Mouse (Mus musculus): ENCODE data around the gene Plxna4. TPM values are rescaled to one million over a fixed set of nuclear protein-coding genes. Genes with fewer than 3 reads are reported as not detected.
A peak's percentile ranks its signal among the peaks of the same experiment; 100 is the strongest.

Gene Plxna4
- polyA plus RNA-seq, 1 experiment from 2014 or later = 3.6 TPM

DNA sequence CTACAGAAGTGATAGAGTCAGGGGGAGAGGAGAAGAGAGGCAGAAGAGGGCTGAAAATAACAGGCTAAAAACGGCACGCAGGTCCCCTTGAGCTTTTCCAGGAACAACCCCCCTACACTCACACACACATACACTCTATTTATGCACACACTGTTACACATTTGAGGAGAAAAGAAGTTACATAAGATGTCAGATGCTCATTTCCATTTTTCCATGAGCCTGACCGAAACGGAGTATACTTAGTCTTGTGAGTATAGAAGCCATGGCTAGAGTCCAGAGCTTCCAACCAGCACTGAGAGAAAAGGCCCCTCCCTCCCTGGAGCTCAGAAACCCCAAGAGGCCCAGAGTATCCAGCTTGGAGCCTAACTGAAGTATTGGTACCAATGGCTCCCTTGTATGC is 112.0 kb downstream of the Plxna4 start:
- WGBS = 96% methylated on average over 4 of the region's 4 CpGs
- no peak for DNase-seq (ENCODE audit: low spot score, missing footprints)
- Histone ChIP-seq H3K9me3 (ENCODE audit: control insufficient read depth, low read length) (no peaks in the 10 kb centered on the region), H3K27me3 (ENCODE audit: control insufficient read depth, insufficient read depth, low read length) (no peaks in the 10 kb centered on the region), H3K4me3 (ENCODE audit: low read depth, low read length) (no peak overlapping the region), H3K4me2 (no peak overlapping the region), H3K9ac (ENCODE audit: low read length) (no peak overlapping the region), H3K36me3 (ENCODE audit: control insufficient read depth, insufficient read depth, low read length) (no peaks in the 10 kb centered on the region), H3K27ac (ENCODE audit: low read depth, low read length) (no peak overlapping the region), H3K4me1 (ENCODE audit: control insufficient read depth, insufficient read depth, low read length) (no peaks in the 10 kb centered on the region)
- no peak for ATAC-seq (ENCODE audit: low FRiP score)

DNA sequence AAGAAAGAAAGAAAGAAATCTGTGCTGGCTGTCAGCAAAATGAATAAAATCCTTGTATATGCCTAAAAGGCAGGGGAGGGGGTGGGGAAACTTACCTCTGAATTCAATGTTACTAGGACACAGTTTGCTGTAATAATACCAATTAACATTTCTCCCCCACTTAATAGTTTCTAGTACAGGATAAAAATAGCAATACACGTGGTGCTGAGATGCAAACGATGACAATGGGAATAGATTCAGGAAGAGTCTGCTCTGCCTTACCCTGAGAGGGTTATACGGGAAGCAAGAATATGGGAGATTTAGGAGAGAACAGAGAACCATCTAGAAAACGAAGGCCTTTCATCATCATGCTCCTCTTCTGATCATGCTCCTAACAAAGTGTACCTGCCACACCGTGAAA is 115.9 kb downstream of the Plxna4 start:
- H3K4me1 ChIP-seq (ENCODE audit: control insufficient read depth, insufficient read depth, low read length) = no peaks in the 10 kb centered on the region
- no peak overlapping the region for H3K4me2 ChIP-seq
- no peak overlapping the region for H3K4me3 ChIP-seq (ENCODE audit: low read depth, low read length)
- H3K9ac ChIP-seq (ENCODE audit: low read length) = no peak overlapping the region
- H3K36me3 ChIP-seq (ENCODE audit: control insufficient read depth, insufficient read depth, low read length) = no peaks in the 10 kb centered on the region
- no peaks in the 10 kb centered on the region for H3K27me3 ChIP-seq (ENCODE audit: control insufficient read depth, insufficient read depth, low read length)
- DNase-seq (ENCODE audit: low spot score, missing footprints) = no peak
- H3K27ac ChIP-seq (ENCODE audit: low read depth, low read length) = no peak overlapping the region
- WGBS = 86% methylated on average over 5 of the region's 5 CpGs
- no peaks in the 10 kb centered on the region for H3K9me3 ChIP-seq (ENCODE audit: control insufficient read depth, low read length)
- ATAC-seq (ENCODE audit: low FRiP score) = no peak

DNA sequence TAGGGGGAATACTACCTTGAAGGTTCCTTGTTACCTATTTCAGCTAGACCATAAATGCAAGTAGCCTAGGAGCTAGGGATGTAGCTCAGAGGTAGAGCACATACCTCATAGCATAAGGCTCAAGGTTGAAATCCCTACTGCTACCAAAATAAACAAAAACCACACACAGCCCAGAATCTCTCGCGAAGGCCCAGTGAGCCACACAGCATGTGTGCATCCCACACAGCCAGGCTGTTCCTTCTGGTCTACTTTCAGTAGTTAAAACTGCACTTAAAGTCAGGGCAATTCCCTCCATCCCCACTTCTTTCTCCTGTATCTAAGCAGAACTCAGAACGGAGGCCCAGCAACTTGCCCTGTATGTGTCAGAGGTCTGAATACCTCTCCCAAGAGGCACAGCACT is 116.4 kb downstream of the Plxna4 start:
- no peak overlapping the region for H3K9ac ChIP-seq (ENCODE audit: low read length)
- H3K4me3 ChIP-seq (ENCODE audit: low read depth, low read length) = no peak overlapping the region
- no peaks in the 10 kb centered on the region for H3K4me1 ChIP-seq (ENCODE audit: control insufficient read depth, insufficient read depth, low read length)
- H3K9me3 ChIP-seq (ENCODE audit: control insufficient read depth, low read length) = no peaks in the 10 kb centered on the region
- no peaks in the 10 kb centered on the region for H3K36me3 ChIP-seq (ENCODE audit: control insufficient read depth, insufficient read depth, low read length)
- H3K27me3 ChIP-seq (ENCODE audit: control insufficient read depth, insufficient read depth, low read length) = no peaks in the 10 kb centered on the region
- H3K4me2 ChIP-seq = no peak overlapping the region
- DNase-seq (ENCODE audit: low spot score, missing footprints) (no peak), ATAC-seq (ENCODE audit: low FRiP score) (no peak)
- 68% methylated on average over 3 of the region's 3 CpGs for WGBS
- H3K27ac ChIP-seq (ENCODE audit: low read depth, low read length) = no peak overlapping the region

DNA sequence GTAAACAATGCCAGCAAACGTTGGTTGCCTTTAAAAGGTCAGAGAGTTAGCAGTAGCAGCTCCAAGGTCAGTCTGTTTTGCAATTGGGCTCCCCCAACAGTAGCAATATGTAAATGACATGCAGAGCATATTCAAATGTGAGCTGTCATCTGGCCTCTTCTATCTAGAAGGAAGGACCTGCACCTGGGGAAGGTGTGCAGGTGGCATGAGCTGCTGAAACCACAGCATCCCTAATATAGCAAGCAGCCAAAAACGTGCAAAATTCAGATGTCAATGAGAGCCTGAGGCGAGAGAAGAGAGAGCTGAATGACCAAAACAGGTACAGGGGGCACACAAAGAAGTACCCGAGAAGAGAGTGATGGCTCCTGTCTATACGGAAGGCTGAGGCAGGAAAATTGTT is 118.8 kb downstream of the Plxna4 start:
- Histone ChIP-seq H3K9me3 (ENCODE audit: control insufficient read depth, low read length) (no peaks in the 10 kb centered on the region), H3K27ac (ENCODE audit: low read depth, low read length) (no peak overlapping the region), H3K4me3 (ENCODE audit: low read depth, low read length) (no peak overlapping the region), H3K4me1 (ENCODE audit: control insufficient read depth, insufficient read depth, low read length) (peaks cover under 1% of the 10 kb centered on the region), H3K9ac (ENCODE audit: low read length) (no peak overlapping the region), H3K27me3 (ENCODE audit: control insufficient read depth, insufficient read depth, low read length) (no peaks in the 10 kb centered on the region), H3K36me3 (ENCODE audit: control insufficient read depth, insufficient read depth, low read length) (no peaks in the 10 kb centered on the region), H3K4me2 (no peak overlapping the region)
- 69% methylated on average over 5 of the region's 5 CpGs for WGBS
- ATAC-seq (ENCODE audit: low FRiP score) (no peak), DNase-seq (ENCODE audit: low spot score, missing footprints) (no peak)

DNA sequence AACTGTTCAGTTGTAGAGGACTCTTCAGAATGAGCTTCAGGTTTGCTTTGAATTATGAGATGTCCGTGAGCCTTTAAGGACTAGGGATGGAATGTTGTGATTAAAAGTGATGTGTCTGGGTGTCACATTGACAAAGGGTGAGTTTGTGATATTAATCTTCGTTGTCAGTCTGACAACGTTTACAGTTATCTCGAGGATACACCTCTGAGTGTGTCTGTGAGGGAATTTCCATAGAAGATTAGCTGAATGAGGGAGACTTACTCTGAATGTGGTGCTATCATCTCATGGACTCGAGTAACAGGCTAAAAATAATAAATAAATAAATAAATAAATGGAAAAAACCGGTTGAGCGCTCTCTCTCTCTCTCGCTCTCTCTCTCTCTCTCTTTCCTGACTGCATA is 122.9 kb downstream of the Plxna4 start:
- no peak for ATAC-seq (ENCODE audit: low FRiP score)

DNA sequence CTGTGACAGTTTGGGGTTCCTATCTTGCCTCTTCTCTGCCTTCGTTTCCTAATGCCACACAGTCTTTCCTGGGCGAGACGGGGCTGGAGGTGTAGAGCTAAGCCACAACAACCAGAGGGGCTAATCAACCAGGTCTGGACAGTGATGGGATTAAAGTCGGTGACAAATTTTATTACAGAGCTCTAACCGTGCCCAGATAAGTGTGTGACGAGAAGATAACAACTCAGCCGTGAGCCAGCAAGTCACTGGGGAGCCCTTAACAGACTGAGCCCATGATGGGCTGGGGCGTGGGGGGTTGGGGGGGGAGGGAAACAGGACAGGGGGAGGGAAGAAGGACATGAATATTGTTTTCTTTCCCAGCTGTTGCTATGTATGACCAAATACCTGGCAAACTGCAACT is 123.4 kb downstream of the Plxna4 start:
- ATAC-seq (ENCODE audit: low FRiP score) (no peak), DNase-seq (ENCODE audit: low spot score, missing footprints) (no peak)
- Histone ChIP-seq H3K27ac (ENCODE audit: low read depth, low read length) (no peak overlapping the region), H3K4me2 (no peak overlapping the region), H3K9ac (ENCODE audit: low read length) (no peak overlapping the region), H3K4me1 (ENCODE audit: control insufficient read depth, insufficient read depth, low read length) (peaks cover 3% of the 10 kb centered on the region), H3K9me3 (ENCODE audit: control insufficient read depth, low read length) (no peaks in the 10 kb centered on the region), H3K36me3 (ENCODE audit: control insufficient read depth, insufficient read depth, low read length) (no peaks in the 10 kb centered on the region), H3K27me3 (ENCODE audit: control insufficient read depth, insufficient read depth, low read length) (no peaks in the 10 kb centered on the region), H3K4me3 (ENCODE audit: low read depth, low read length) (no peak overlapping the region)
- 56% methylated on average over 8 of the region's 8 CpGs for WGBS

More for the DNA sequence above, 122.9 kb downstream of the Plxna4 start:
- Histone ChIP-seq H3K27ac (ENCODE audit: low read depth, low read length) (no peak overlapping the region), H3K4me1 (ENCODE audit: control insufficient read depth, insufficient read depth, low read length) (peaks cover 3% of the 10 kb centered on the region), H3K27me3 (ENCODE audit: control insufficient read depth, insufficient read depth, low read length) (no peaks in the 10 kb centered on the region), H3K9me3 (ENCODE audit: control insufficient read depth, low read length) (no peaks in the 10 kb centered on the region), H3K36me3 (ENCODE audit: control insufficient read depth, insufficient read depth, low read length) (no peaks in the 10 kb centered on the region), H3K4me3 (ENCODE audit: low read depth, low read length) (no peak overlapping the region), H3K9ac (ENCODE audit: low read length) (no peak overlapping the region), H3K4me2 (no peak overlapping the region)
- WGBS = 85% methylated on average over 8 of the region's 8 CpGs
- no peak for DNase-seq (ENCODE audit: low spot score, missing footprints)

DNA sequence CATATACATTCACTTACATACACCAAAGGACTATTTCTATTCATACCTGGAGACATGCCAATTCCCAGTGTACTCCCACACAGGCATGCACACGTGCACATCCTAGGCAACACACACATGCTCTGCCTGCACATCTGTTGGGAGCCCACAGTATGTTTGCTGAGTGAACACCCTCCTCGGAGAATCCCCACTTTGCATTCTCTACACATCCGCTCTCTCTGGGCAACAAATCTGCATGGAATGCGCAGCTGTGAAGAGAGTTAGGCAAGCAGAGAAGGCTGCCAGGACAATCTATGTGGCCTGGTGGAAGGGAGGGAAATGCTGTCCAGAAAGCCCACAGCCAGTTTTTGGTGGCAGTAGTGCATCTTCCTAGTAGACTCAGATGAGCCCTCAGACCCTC is 123.9 kb downstream of the Plxna4 start:
- Histone ChIP-seq H3K9ac (ENCODE audit: low read length) (no peak overlapping the region), H3K4me3 (ENCODE audit: low read depth, low read length) (no peak overlapping the region), H3K27ac (ENCODE audit: low read depth, low read length) (no peak overlapping the region), H3K4me1 (ENCODE audit: control insufficient read depth, insufficient read depth, low read length) (peaks cover 3% of the 10 kb centered on the region), H3K27me3 (ENCODE audit: control insufficient read depth, insufficient read depth, low read length) (no peaks in the 10 kb centered on the region), H3K9me3 (ENCODE audit: control insufficient read depth, low read length) (no peaks in the 10 kb centered on the region), H3K4me2 (no peak overlapping the region), H3K36me3 (ENCODE audit: control insufficient read depth, insufficient read depth, low read length) (no peaks in the 10 kb centered on the region)
- ATAC-seq (ENCODE audit: low FRiP score) (peak; percentile 58; the same call in 1 of the 2 replicates), DNase-seq (ENCODE audit: low spot score, missing footprints) (no peak)
- WGBS = 65% methylated on average over 4 of the region's 4 CpGs

DNA sequence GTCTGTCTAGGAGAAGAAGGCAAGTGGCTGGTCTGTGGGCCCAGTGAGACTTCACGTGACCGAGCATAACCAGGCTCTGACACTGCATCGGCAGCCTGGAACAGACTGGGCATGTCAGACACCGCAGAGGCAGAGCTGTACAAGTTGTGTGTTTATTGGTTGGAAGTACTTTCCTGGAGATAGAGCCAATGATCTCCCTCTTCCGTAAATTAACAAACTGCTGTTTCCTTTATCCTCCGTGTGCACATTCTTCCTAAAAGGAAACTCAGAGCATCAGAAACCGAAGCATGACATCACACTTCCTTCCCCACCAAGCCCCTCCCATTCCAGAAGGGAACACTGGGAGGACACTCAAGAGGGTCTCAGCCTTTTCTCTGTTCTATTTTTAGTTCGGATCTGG is 127.6 kb downstream of the Plxna4 start:
- H3K4me2 ChIP-seq = no peak overlapping the region
- no peaks in the 10 kb centered on the region for H3K27me3 ChIP-seq (ENCODE audit: control insufficient read depth, insufficient read depth, low read length)
- H3K9ac ChIP-seq (ENCODE audit: low read length) = no peak overlapping the region
- H3K9me3 ChIP-seq (ENCODE audit: control insufficient read depth, low read length) = no peaks in the 10 kb centered on the region
- no peaks in the 10 kb centered on the region for H3K36me3 ChIP-seq (ENCODE audit: control insufficient read depth, insufficient read depth, low read length)
- ATAC-seq (ENCODE audit: low FRiP score) (no peak), DNase-seq (ENCODE audit: low spot score, missing footprints) (no peak)
- no peak overlapping the region for H3K4me3 ChIP-seq (ENCODE audit: low read depth, low read length)
- no peak overlapping the region for H3K27ac ChIP-seq (ENCODE audit: low read depth, low read length)
- 83% methylated on average over 8 of the region's 8 CpGs for WGBS
- peaks cover 3% of the 10 kb centered on the region for H3K4me1 ChIP-seq (ENCODE audit: control insufficient read depth, insufficient read depth, low read length)

DNA sequence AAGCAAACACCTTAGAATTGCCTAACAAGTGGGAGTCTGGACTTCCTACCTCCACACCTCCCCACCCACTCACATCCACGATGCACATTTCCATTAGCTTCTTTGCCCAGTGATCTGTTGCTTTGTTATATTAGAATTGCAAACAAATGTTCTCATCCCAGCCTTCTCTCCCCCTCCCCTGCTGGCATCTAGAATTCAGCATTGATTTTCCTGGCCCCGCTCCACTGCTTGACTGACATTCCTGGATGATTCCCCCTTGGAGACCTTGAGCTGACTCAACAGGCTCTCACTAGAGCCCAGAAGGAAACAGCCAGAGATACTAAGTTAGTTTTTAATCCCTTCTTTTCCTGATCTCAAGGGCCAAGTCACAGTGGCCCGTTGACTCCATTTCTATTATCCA is 131.4 kb downstream of the Plxna4 start:
- Histone ChIP-seq H3K4me3 (ENCODE audit: low read depth, low read length) (no peak overlapping the region), H3K27me3 (ENCODE audit: control insufficient read depth, insufficient read depth, low read length) (no peaks in the 10 kb centered on the region), H3K4me2 (no peak overlapping the region), H3K9ac (ENCODE audit: low read length) (no peak overlapping the region), H3K27ac (ENCODE audit: low read depth, low read length) (no peak overlapping the region), H3K9me3 (ENCODE audit: control insufficient read depth, low read length) (no peaks in the 10 kb centered on the region), H3K4me1 (ENCODE audit: control insufficient read depth, insufficient read depth, low read length) (no peaks in the 10 kb centered on the region), H3K36me3 (ENCODE audit: control insufficient read depth, insufficient read depth, low read length) (no peaks in the 10 kb centered on the region)
- 74% methylated on average over 3 of the region's 3 CpGs for WGBS
- DNase-seq (ENCODE audit: low spot score, missing footprints) (no peak), ATAC-seq (ENCODE audit: low FRiP score) (no peak)

DNA sequence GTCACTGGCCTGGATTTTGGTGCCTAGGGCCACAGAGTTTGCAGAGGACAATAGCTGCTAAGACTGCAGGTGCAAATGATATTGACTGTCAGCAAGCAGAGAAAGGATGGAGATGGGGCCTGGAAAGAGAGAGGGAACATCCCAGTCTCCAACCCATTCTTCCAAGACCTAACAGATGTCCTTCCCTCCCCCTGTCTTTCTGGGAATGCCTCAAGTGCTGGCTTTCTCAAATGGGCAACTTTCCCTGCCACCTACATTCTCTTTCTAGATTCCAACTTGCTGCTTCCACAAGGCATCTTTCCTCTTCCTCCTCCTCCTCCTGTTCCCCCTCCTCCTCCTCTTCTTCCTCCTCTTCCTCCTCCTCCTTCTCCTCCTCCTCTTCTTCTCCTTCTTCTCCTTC is 136.1 kb downstream of the Plxna4 start:
- Histone ChIP-seq H3K9ac (ENCODE audit: low read length) (no peak overlapping the region), H3K36me3 (ENCODE audit: control insufficient read depth, insufficient read depth, low read length) (no peaks in the 10 kb centered on the region), H3K4me3 (ENCODE audit: low read depth, low read length) (no peak overlapping the region), H3K4me1 (ENCODE audit: control insufficient read depth, insufficient read depth, low read length) (no peaks in the 10 kb centered on the region), H3K9me3 (ENCODE audit: control insufficient read depth, low read length) (no peaks in the 10 kb centered on the region), H3K27ac (ENCODE audit: low read depth, low read length) (no peak overlapping the region), H3K27me3 (ENCODE audit: control insufficient read depth, insufficient read depth, low read length) (no peaks in the 10 kb centered on the region), H3K4me2 (no peak overlapping the region)
- no peak for ATAC-seq (ENCODE audit: low FRiP score)
- DNase-seq (ENCODE audit: low spot score, missing footprints) = no peak

Data from midbrain, embryonic 11.5 days (tissue).